Mouse (Mus musculus): ENCODE results near the gene Ccdc9b.

Gene Ccdc9b

DNA sequence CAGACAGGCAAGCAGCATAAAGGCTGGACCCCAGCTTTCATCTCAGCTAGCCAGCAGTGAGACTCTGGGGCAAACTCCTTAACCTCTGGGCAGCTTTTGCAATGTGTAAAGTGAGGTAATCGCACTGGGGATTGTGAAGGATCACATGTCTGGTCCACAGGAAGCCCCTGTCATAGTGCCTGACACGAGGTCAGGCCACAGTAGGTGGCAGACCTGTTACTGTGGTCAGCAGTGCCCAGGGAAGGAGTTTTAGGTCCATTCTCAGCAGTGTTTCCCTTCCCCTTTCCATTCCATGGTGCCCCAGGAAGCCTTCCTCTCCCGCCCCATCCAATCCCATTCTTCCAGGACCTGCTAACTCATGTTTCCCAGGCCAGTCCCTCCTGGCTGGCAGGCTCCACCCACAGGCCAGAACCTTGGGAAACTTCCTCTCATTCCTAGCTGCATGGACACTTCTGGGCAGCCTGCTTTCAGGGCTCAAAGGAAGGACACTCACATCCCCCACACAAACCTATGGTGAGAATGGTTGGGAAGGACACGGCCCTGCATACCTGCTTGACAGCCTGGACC lies 52.7 kb downstream of the Ccdc9b start:
- POLR2A ChIA-PET = interaction anchor here in 1 of 4 experiments (0.6 to 0.7 kb wide), 2 partner anchors 36 to 183 kb away, joined by 3 read pairs; no protein-coding TSS in a partner anchor
- CTCF ChIA-PET = interaction anchor here in 3 of 4 experiments (0.6 to 3.8 kb wide), 4 partner anchors 10 to 284 kb away, joined by 3 to 19 read pairs (median 9); no protein-coding TSS in a partner anchor

DNA sequence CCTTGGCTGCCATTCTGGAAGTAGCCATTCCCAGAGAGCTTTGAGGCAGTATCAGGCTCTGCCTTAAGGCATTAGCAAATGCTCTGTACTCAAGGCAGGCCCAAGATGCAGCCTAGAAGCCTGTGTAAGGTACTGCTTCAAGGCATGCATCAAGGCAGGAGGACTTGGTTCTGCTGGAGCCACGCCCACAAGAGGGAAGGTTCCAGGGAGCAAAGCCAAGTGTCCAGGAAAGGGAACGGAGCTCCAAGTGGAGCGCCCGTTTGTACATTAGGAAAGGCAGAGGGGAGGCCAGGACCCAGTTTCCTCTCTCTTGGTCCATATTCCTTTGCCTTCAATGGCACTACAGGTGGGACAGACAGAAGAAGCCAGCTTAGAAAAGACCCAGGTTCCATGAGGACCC lies 54.0 kb downstream of the Ccdc9b start:
- POLR2A ChIA-PET = no interaction called here
- CTCF ChIA-PET = interaction anchor here in 3 of 4 experiments (0.5 to 1.9 kb wide), 8 partner anchors 8 to 1258 kb away, joined by 3 to 6 read pairs (median 4); partner anchors contain the start of gene Disp2 (in 1 of the 3)

DNA sequence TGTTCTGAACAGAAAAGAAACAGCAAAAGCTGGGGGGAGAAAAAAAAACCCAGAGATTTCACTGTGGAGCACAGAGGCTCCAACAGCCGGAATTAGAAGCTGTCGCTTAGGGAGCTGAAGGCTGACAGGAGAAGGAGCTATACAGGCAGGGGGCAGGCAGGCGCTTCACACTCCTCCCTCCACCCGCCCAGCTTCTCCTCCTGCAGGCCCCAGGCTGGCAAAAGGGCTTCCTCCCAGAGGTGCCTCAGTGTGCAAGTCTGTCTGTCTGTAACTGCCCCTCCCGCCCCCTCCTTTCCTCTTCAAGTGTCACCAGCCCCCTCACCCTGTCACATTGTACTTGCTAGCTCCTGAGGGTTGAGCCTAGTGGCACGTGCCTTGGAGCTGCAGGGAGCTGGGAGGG lies 56.0 kb downstream of the Ccdc9b start:
- ChIA-PET POLR2A (interaction anchor here in 3 of 4 experiments (0.6 to 1.5 kb wide), 4 partner anchors 22 to 189 kb away, joined by 3 to 4 read pairs (median 3); partner anchors contain the start of gene Plcb2 (in 1 of the 3)), CTCF (interaction anchor here in 3 of 4 experiments (0.5 to 0.9 kb wide), 6 partner anchors 11 to 280 kb away, joined by 3 to 5 read pairs (median 3); partner anchors contain the start of gene Ccdc9b (in 1 of the 3))

Measured in embryonic stem cell, embryonic (primary cell).